Mouse (Mus musculus): ENCODE data around the gene Naip1.
A peak's percentile ranks its signal among the peaks of the same experiment; 100 is the strongest.
"Not testable (repeated sequence)": the region's sequence is repeated elsewhere in the genome, so short reads cannot be mapped to it uniquely, and the experiment has no call there.

Naip1 gene

GRCm38 (mm10) chr13:100452415-100453127 lies at the start of gene Naip1:
Gene Naip1, minus strand, starts transcription at chr13:100452869.
- DNase-seq (ENCODE audit: low read depth, low spot score): not testable (repeated sequence)

- not testable (repeated sequence) for DNase-seq (ENCODE audit: low read depth, low spot score)
Measured at GRCm38 (mm10) chr13:100499625-100500024, 47.0 kb upstream of the Naip1 start.

GRCm38 (mm10) chr13:100495337-100495736 lies 42.7 kb upstream of the Naip1 start:
- no peak for DNase-seq (ENCODE audit: low read depth, low spot score)

- peak; percentile 69 for DNase-seq (ENCODE audit: low read depth, low spot score)
Measured at GRCm38 (mm10) chr13:100494370-100494769, 41.7 kb upstream of the Naip1 start.

- DNase-seq (ENCODE audit: low read depth, low spot score): peak; percentile 36
Measured at GRCm38 (mm10) chr13:100493313-100493712, 40.6 kb upstream of the Naip1 start.

- peak; percentile 85 for DNase-seq (ENCODE audit: low read depth, low spot score)
Measured at GRCm38 (mm10) chr13:100492061-100492787, 39.6 kb upstream of the Naip1 start, which contains the start of gene Gtf2h2. Gene Gtf2h2, minus strand, starts transcription at chr13:100492579.

- no peak for DNase-seq (ENCODE audit: low read depth, low spot score)
Measured at GRCm38 (mm10) chr13:100491623-100492022, 39.0 kb upstream of the Naip1 start.

GRCm38 (mm10) chr13:100490424-100490823 lies 37.8 kb upstream of the Naip1 start:
- no peak for DNase-seq (ENCODE audit: low read depth, low spot score)

- DNase-seq (ENCODE audit: low read depth, low spot score): no peak
Measured at GRCm38 (mm10) chr13:100483610-100484009, 30.9 kb upstream of the Naip1 start.

GRCm38 (mm10) chr13:100463527-100464222 lies 11.0 kb upstream of the Naip1 start:
- peak; percentile 23 for DNase-seq (ENCODE audit: low read depth, low spot score)

GRCm38 (mm10) chr13:100461336-100461735 lies 8.7 kb upstream of the Naip1 start:
- peak; percentile 57 for DNase-seq (ENCODE audit: low read depth, low spot score)

- DNase-seq (ENCODE audit: low read depth, low spot score): no peak
Measured at GRCm38 (mm10) chr13:100449495-100449894, 3.2 kb downstream of the Naip1 start.

- no peak for DNase-seq (ENCODE audit: low read depth, low spot score)
Measured at GRCm38 (mm10) chr13:100440116-100440515, 12.6 kb downstream of the Naip1 start.

- no peak for DNase-seq (ENCODE audit: low read depth, low spot score)
Measured at GRCm38 (mm10) chr13:100438701-100439100, 14.0 kb downstream of the Naip1 start.

GRCm38 (mm10) chr13:100437322-100437825 lies 15.3 kb downstream of the Naip1 start:
- DNase-seq (ENCODE audit: low read depth, low spot score): no peak

GRCm38 (mm10) chr13:100436556-100437163 lies 16.0 kb downstream of the Naip1 start:
- not testable (repeated sequence) for DNase-seq (ENCODE audit: low read depth, low spot score)

GRCm38 (mm10) chr13:100419958-100420357 lies 32.7 kb downstream of the Naip1 start:
- peak; percentile 17 for DNase-seq (ENCODE audit: low read depth, low spot score)

GRCm38 (mm10) chr13:100414428-100414827 lies 38.2 kb downstream of the Naip1 start:
- DNase-seq (ENCODE audit: low read depth, low spot score): no peak

- DNase-seq (ENCODE audit: low read depth, low spot score): no peak
Measured at GRCm38 (mm10) chr13:100409825-100410224, 42.8 kb downstream of the Naip1 start.

GRCm38 (mm10) chr13:100409181-100409580 lies 43.5 kb downstream of the Naip1 start:
- DNase-seq (ENCODE audit: low read depth, low spot score): no peak

- no peak for DNase-seq (ENCODE audit: low read depth, low spot score)
Measured at GRCm38 (mm10) chr13:100408242-100408641, 44.4 kb downstream of the Naip1 start.
